Mouse (Mus musculus) kidney, embryonic 15.5 days (tissue): ENCODE results near the gene Spin2g. TPM values are rescaled to one million over a fixed set of nuclear protein-coding genes. Genes with fewer than 3 reads are reported as not detected.
"Not testable (repeated sequence)": the region's sequence is repeated elsewhere in the genome, so short reads cannot be mapped to it uniquely, and the experiment has no call there.

ENCODE experiments used
- ATAC-seq: fragments of 200-750 bp; cut with Nextera tagmentation; replicated peaks from 2 replicates; pipeline ENCODE4 v1.8.0; 2017; ENCODE audit warnings: moderate TSS enrichment; ENCODE audit not compliant: low FRiP score
- H3K27ac ChIP-seq: fragments of 300-500 bp; sonication (generic); 2 replicates; pipeline ENCODE4 v1.5.1; 2015; ENCODE audit warnings: mild to moderate bottlenecking, inconsistent platforms
- H3K27me3 ChIP-seq: fragments of 300-500 bp; sonication (generic); 2 replicates; pipeline ENCODE4 v1.6.1; 2015; ENCODE audit warnings: inconsistent platforms
- H3K36me3 ChIP-seq: fragments of 300-500 bp; sonication (generic); 2 replicates; pipeline ENCODE4 v1.6.1; 2015; ENCODE audit warnings: inconsistent platforms
- H3K4me1 ChIP-seq: fragments of 300-500 bp; sonication (generic); 2 replicates; pipeline ENCODE4 v1.6.1; 2015; ENCODE audit warnings: inconsistent platforms
- H3K4me2 ChIP-seq: fragments of 300-500 bp; sonication (generic); 2 replicates; pipeline ENCODE4 v1.6.1; 2015; ENCODE audit warnings: moderate library complexity, mild to moderate bottlenecking, inconsistent platforms
- H3K4me3 ChIP-seq: fragments of 300-500 bp; sonication (generic); replicated peaks from 2 replicates; pipeline ENCODE4 v1.5.1; 2015; ENCODE audit warnings: mild to moderate bottlenecking, inconsistent platforms
- H3K9ac ChIP-seq: fragments of 300-500 bp; sonication (generic); 2 replicates; pipeline ENCODE4 v1.6.1; 2015; ENCODE audit warnings: mild to moderate bottlenecking, inconsistent platforms
- H3K9me3 ChIP-seq: fragments of 300-500 bp; sonication (generic); replicated peaks from 2 replicates; pipeline ENCODE4 v1.6.1; 2016; ENCODE audit warnings: inconsistent platforms
- WGBS: fragments of 180-500 bp; shearing (Covaris S2); methylation state at CpG from one replicate; pipeline ENCODE4 v1.1.7; 2015; ENCODE audit warnings: mixed read lengths; 5-methylcytosine and 5-hydroxymethylcytosine counted together
- polyA plus RNA-seq: library from polyadenylated mRNA; unstranded; fragments of >200 nt; fragmentation: Nextera tagmentation; extraction: Ambion mirVana; gene quantifications from 2 replicates; pipeline ENCODE4 v1.2.1, GENCODE M21; 2015

Spin2g gene
- not detected in 2 replicates for polyA plus RNA-seq

DNA sequence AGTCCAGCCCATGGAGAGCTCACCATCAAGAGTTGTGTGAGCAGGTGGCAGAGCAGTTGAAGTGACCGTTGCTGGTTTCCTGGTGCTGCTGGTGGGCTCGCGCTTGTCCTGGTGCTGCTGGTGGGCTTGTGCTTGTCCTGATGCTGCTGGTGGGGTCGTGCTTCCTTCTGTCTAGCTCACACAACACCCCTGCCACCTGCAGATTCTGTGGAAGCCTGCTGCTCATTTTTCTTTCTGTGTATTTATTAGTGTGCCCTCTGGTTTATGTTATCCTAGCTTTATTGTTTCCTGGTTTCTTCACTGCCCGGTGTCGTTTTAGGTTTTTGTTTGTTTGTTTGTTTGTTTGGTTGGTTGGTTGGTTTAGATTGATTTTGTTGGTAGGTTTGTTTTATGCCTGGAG lies at the start of gene Spin2g:
Gene Spin2g (minus strand): TSS at position 101 of the 400 bp plus-strand sequence.
- H3K4me1 ChIP-seq, H3K27me3 ChIP-seq, H3K4me2 ChIP-seq, H3K9me3 ChIP-seq, H3K36me3 ChIP-seq, H3K9ac ChIP-seq, H3K27ac ChIP-seq, ATAC-seq, H3K4me3 ChIP-seq: not testable (repeated sequence)
- 87% methylated on average over 6 of the region's 6 CpGs for WGBS

Other genes with a start within 250 kb of the Spin2g start
- not detected in 2 replicates for gene Btbd35f9, start 77.2 kb downstream of the Spin2g start, polyA plus RNA-seq
- gene Btbd35f8, start 211.8 kb upstream of the Spin2g start, polyA plus RNA-seq, result not detected in 2 replicates